Mouse (Mus musculus) kidney, adult 2 months (tissue): ENCODE results near the gene Bhlha15. TPM values are rescaled to one million over a fixed set of nuclear protein-coding genes. Genes with fewer than 3 reads are reported as not detected.

Source experiments
- DNase-seq: peaks from one replicate; pipeline ENCODE4 v3.0.0; 2021
- H3K27ac ChIP-seq: fragments of 200-500 bp; 2 replicates; pipeline ENCODE4 v1.5.1; 2012; ENCODE audit warnings: low read depth, low read length, control low read depth, inconsistent platforms; ENCODE audit not compliant: insufficient read depth
- H3K27me3 ChIP-seq: fragments of 200-500 bp; replicated peaks from 2 replicates; pipeline ENCODE4 v1.6.1; 2012; ENCODE audit warnings: mild to moderate bottlenecking, moderate library complexity, low read length, inconsistent platforms; ENCODE audit not compliant: control insufficient read depth, insufficient read depth
- H3K36me3 ChIP-seq: fragments of 200-500 bp; 2 replicates; pipeline ENCODE4 v1.6.1; 2012; ENCODE audit warnings: mild to moderate bottlenecking, moderate library complexity, low read length, inconsistent platforms; ENCODE audit not compliant: control insufficient read depth, insufficient read depth
- H3K4me1 ChIP-seq: fragments of 200-500 bp; 2 replicates; pipeline ENCODE4 v1.6.1; 2011; ENCODE audit warnings: low read length; ENCODE audit not compliant: control insufficient read depth, insufficient read depth
- H3K4me3 ChIP-seq: fragments of 200-500 bp; 2 replicates; pipeline ENCODE4 v1.5.1; 2011; ENCODE audit warnings: mild to moderate bottlenecking, low read depth, low read length, control low read depth; ENCODE audit not compliant: insufficient read depth
- CTCF ChIP-seq: fragments of 200-500 bp; conservative IDR thresholded peaks from 2 replicates; pipeline ENCODE4 v1.5.1; 2011; ENCODE audit warnings: low read depth, mild to moderate bottlenecking, control low read depth, low read length, moderate library complexity, mixed read lengths; ENCODE audit not compliant: insufficient read depth, insufficient read length
- POLR2A ChIP-seq: fragments of 200-500 bp; IDR thresholded peaks from one replicate; pipeline ENCODE4 v1.6.1; 2011; ENCODE audit warnings: low read depth, low read length, control low read depth
- WGBS: fragments of 180-500 bp; shearing (Covaris S2); methylation state at CpG from one replicate; pipeline ENCODE4 v1.1.7; 2018; 5-methylcytosine and 5-hydroxymethylcytosine counted together
- polyA plus RNA-seq: library from polyadenylated mRNA; depleted of rRNA; stranded (reverse); fragments of >200 nt; gene quantifications from 2 replicates; pipeline ENCODE4 v1.2.3, GENCODE M21; 2012; rRNA removed

The Bhlha15 gene
- 0.14 and 0.24 TPM in 2 replicates for polyA plus RNA-seq

GRCm38 (mm10) chr5:144189950-144190583 is at the start of gene Bhlha15:
Bhlha15 (plus strand) TSS chr5:144190286.
- Histone ChIP-seq H3K36me3 (no peaks in the 10 kb centered on the region), H3K27ac (no peak within 1 kb of the TSS), H3K4me1 (no peaks in the 10 kb centered on the region), H3K4me3 (no peak within 1 kb of the TSS), H3K27me3 (no peaks in the 10 kb centered on the region)
- 7% methylated on average over 26 of the region's 26 CpGs for WGBS
- peak; percentile 77 for DNase-seq
- TF ChIP-seq POLR2A (no peak), CTCF (no peak)

- 90% methylated on average over 5 of the region's 5 CpGs for WGBS
- no peak for DNase-seq
- Histone ChIP-seq H3K27ac (no peak overlapping the region), H3K4me1 (no peaks in the 10 kb centered on the region), H3K4me3 (no peak overlapping the region), H3K27me3 (no peaks in the 10 kb centered on the region), H3K36me3 (no peaks in the 10 kb centered on the region; the same call in 1 of the 2 replicates)
- no peak; the same call in 1 of the 2 replicates for TF ChIP-seq CTCF
- TF ChIP-seq POLR2A = no peak
These were observed 46.6 kb upstream of the Bhlha15 start for GRCm38 (mm10) chr5:144143531-144143930.

GRCm38 (mm10) chr5:144146898-144147297 is 43.2 kb upstream of the Bhlha15 start:
- no peak for DNase-seq
- no peaks in the 10 kb centered on the region for H3K27me3 ChIP-seq
- peaks cover 1% of the 10 kb centered on the region; the same call in 1 of the 2 replicates for H3K36me3 ChIP-seq
- TF ChIP-seq CTCF (no peak), POLR2A (no peak)
- H3K27ac ChIP-seq = no peak overlapping the region
- H3K4me3 ChIP-seq = no peak overlapping the region
- no peaks in the 10 kb centered on the region for H3K4me1 ChIP-seq

- Histone ChIP-seq H3K4me1 (no peaks in the 10 kb centered on the region), H3K36me3 (peaks cover 1% of the 10 kb centered on the region; the same call in 1 of the 2 replicates), H3K27me3 (no peaks in the 10 kb centered on the region), H3K4me3 (no peak overlapping the region), H3K27ac (no peak overlapping the region)
- no peak for DNase-seq
- 95% methylated on average over 4 of the region's 4 CpGs for WGBS
- TF ChIP-seq CTCF = no peak
These were observed 40.6 kb upstream of the Bhlha15 start for GRCm38 (mm10) chr5:144149530-144149929.

GRCm38 (mm10) chr5:144151270-144151669 is 38.8 kb upstream of the Bhlha15 start:
- Histone ChIP-seq H3K36me3 (peaks cover 1% of the 10 kb centered on the region; the same call in 1 of the 2 replicates), H3K4me1 (no peaks in the 10 kb centered on the region), H3K27me3 (no peaks in the 10 kb centered on the region), H3K4me3 (no peak overlapping the region), H3K27ac (no peak overlapping the region)
- WGBS = 85% methylated on average over 4 of the region's 4 CpGs
- TF ChIP-seq CTCF = no peak
- TF ChIP-seq POLR2A = no peak
- no peak for DNase-seq

- peak; percentile 66 for TF ChIP-seq CTCF
- no peak for TF ChIP-seq POLR2A
- Histone ChIP-seq H3K27ac (no peak overlapping the region), H3K36me3 (no peaks in the 10 kb centered on the region; the same call in 1 of the 2 replicates), H3K4me1 (peaks cover 10% of the 10 kb centered on the region), H3K4me3 (no peak overlapping the region), H3K27me3 (no peaks in the 10 kb centered on the region)
- 15% methylated on average over 7 of the region's 7 CpGs for WGBS
- DNase-seq = peak; percentile 73
These were observed 35.6 kb upstream of the Bhlha15 start for GRCm38 (mm10) chr5:144154528-144154927.

GRCm38 (mm10) chr5:144158604-144159003 is 31.5 kb upstream of the Bhlha15 start:
- no peak overlapping the region for H3K4me3 ChIP-seq
- H3K27ac ChIP-seq = peak overlapping the region; percentile 70; the same call in 1 of the 2 replicates
- 11% methylated on average over 4 of the region's 4 CpGs for WGBS
- H3K4me1 ChIP-seq = peaks cover 17% of the 10 kb centered on the region
- H3K36me3 ChIP-seq = no peaks in the 10 kb centered on the region; the same call in 1 of the 2 replicates
- TF ChIP-seq POLR2A (no peak), CTCF (no peak)
- DNase-seq = peak; percentile 97
- no peaks in the 10 kb centered on the region for H3K27me3 ChIP-seq
